9 mouse cellular contexts compared by ENCODE assay signal in the genomic region with DNA sequence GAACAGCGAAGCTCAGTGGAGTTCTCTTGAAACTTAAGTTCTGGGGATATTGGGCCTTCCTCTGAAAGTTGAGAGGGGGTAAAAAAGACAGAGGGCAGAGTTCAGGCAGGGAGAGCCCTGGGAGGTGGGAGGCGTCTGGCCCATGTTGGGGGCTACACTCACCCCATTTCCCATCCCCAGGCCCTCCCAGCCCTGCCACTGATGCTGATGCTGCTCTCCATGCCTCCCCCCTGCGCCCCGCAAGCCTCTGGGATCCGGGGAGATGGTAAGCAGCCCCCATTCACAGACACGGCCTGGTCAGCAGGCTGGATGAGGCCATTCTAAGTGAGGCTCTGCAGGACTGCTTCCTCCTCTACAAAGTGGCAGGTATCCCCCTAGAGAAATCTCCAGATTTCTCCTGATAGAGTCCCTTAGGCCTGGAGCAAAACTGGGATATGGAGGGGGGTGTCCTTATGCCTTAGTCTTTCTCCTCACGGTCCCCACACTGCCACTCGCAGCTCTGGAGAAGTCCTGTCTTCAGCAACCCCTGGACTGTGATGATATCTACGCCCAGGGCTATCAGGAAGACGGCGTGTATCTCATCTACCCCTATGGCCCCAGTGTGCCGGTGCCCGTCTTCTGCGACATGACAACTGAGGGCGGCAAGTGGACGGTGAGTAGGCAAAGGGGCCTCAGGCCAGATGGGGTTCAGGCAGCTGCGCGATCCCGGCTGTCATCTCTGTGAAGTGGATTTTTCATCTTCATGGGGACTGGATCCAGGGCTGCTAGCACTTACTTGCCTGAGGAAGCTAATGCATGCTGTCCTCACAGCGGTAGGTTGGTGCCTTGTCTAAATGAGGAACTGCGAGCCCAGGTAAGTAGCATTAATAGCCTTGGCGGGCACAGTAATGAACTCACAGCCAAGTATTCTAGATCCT. TPM values are rescaled to one million over a fixed set of nuclear protein-coding genes. Genes with fewer than 3 reads are reported as not detected.
DNase-seq lines count a peak whose midpoint lies in the region; ATAC-seq and TF ChIP-seq lines count a peak whose summit lies in the region.
"Had no signal": no experiment of that assay in that cellular context is flagged by ENCODE, and none has a peak within 500 bp of the region (broad histone marks: within the 10 kb centered on the region; RNA-seq: fewer than 3 reads in every experiment).

No protein-coding gene starts in this region.

- H3K27me3 ChIP-seq in heart, embryonic 14.5 days (ENCODE audit: control insufficient read depth, insufficient read depth, low read length): no peaks in the 10 kb centered on the region
- H3K27me3 ChIP-seq in heart, postnatal 0 days (ENCODE audit: control insufficient read depth, insufficient read depth, low read length): no peaks in the 10 kb centered on the region
- no peaks in the 10 kb centered on the region for H3K27me3 ChIP-seq in midbrain, embryonic 13.5 days

- no peak for ATAC-seq in heart, embryonic 14.5 days (ENCODE audit: insufficient number of reproducible peaks, insufficient read depth, low FRiP score, low read depth)
- no peak for ATAC-seq in heart, postnatal 0 days (ENCODE audit: insufficient read depth, low read depth)
- no peak for ATAC-seq in midbrain, embryonic 13.5 days

- 58% methylated on average over 22 of the region's 22 CpGs for WGBS in heart, embryonic 14.5 days
- WGBS in heart, postnatal 0 days: 73% methylated on average over 22 of the region's 22 CpGs
- 56% methylated on average over 21 of the region's 22 CpGs for WGBS in midbrain, embryonic 13.5 days

- no peak for TF ChIP-seq EP300 in heart, postnatal 0 days (IDR thresholded peaks at IDR 0.05; ENCODE audit: low read depth)

- peak overlapping the region; percentile 34 to 44 for H3K4me3 ChIP-seq in heart, embryonic 14.5 days (ENCODE audit: control insufficient read depth in 1 of 2, insufficient read depth in 1 of 2, low read depth in 1 of 2, low read length in 2 of 2)
- H3K4me3 ChIP-seq in heart, postnatal 0 days (ENCODE audit: low read depth, low read length): peak overlapping the region; percentile 21
- H3K4me3 ChIP-seq in midbrain, embryonic 13.5 days (replicated peaks): no peak overlapping the region; the same call in 1 of the 2 replicates
- H3K4me3 ChIP-seq: myocyte had no signal

- peak overlapping the region; percentile 56 for H3K4me2 ChIP-seq in heart, embryonic 14.5 days (ENCODE audit: low read length)
- peak overlapping the region; percentile 37 for H3K4me2 ChIP-seq in heart, postnatal 0 days (ENCODE audit: low read depth, low read length)
- H3K4me2 ChIP-seq in midbrain, embryonic 13.5 days (replicated peaks): peak overlapping the region; percentile 42

- no peaks in the 10 kb centered on the region for H3K9me3 ChIP-seq in heart, embryonic 14.5 days (ENCODE audit: control insufficient read depth, low read length)
- no peaks in the 10 kb centered on the region for H3K9me3 ChIP-seq in heart, postnatal 0 days (replicated peaks; ENCODE audit: control insufficient read depth, low read length)
- no peaks in the 10 kb centered on the region for H3K9me3 ChIP-seq in midbrain, embryonic 13.5 days

- H3K9ac ChIP-seq in heart, embryonic 14.5 days (ENCODE audit: low read length): peak overlapping the region; percentile 74
- 0 out of 2 replicates have a peak overlapping the region, but pooled peaks have one; percentile 9 for H3K9ac ChIP-seq in heart, postnatal 0 days (replicated peaks; ENCODE audit: low read depth, low read length)
- H3K9ac ChIP-seq in midbrain, embryonic 13.5 days (replicated peaks): 0 out of 2 replicates have a peak overlapping the region, but pooled peaks have one; percentile 50

- peaks cover 25 to 26% of the 10 kb centered on the region in 2 experiments; a peak in 3 of 4 replicates for H3K4me1 ChIP-seq in heart, embryonic 14.5 days (ENCODE audit: control insufficient read depth in 2 of 2, insufficient read depth in 2 of 2, low read length in 2 of 2)
- H3K4me1 ChIP-seq in heart, postnatal 0 days (ENCODE audit: control insufficient read depth, insufficient read depth): peaks cover 8% of the 10 kb centered on the region; the same call in 1 of the 2 replicates
- peaks cover 62% of the 10 kb centered on the region for H3K4me1 ChIP-seq in midbrain, embryonic 13.5 days (replicated peaks)

- DNase-seq in heart, postnatal 25 days (ENCODE audit: low spot score): no peak
- peak; percentile 57 to 59 for DNase-seq in cerebellum, postnatal 10 days
- DNase-seq in heart, postnatal 0 days (ENCODE audit: low spot score): no peak
- DNase-seq in thymus, adult 18-20 months: no peak
- no peak for DNase-seq in adrenal gland, postnatal 14 days
- DNase-seq in frontal cortex, adult 2 months (ENCODE audit: extremely low spot score in 1 of 2, low spot score in 1 of 2): no peak

- H3K36me3 ChIP-seq in heart, embryonic 14.5 days (ENCODE audit: control insufficient read depth, insufficient read depth, low read length): peaks cover 31% of the 10 kb centered on the region
- H3K36me3 ChIP-seq in heart, postnatal 0 days (replicated peaks; ENCODE audit: control insufficient read depth, insufficient read depth, low read length): peaks cover 28% of the 10 kb centered on the region
- H3K36me3 ChIP-seq in midbrain, embryonic 13.5 days: peaks cover 39% of the 10 kb centered on the region

- no peak for TF ChIP-seq CTCF in heart, postnatal 0 days (IDR thresholded peaks at IDR 0.05; ENCODE audit: low read depth)

- H3K27ac ChIP-seq in heart, embryonic 14.5 days (replicated peaks in 1 of 2; ENCODE audit: control insufficient read depth in 1 of 2, insufficient read depth in 1 of 2, low read depth in 2 of 2, low read length in 2 of 2): peak overlapping the region; percentile 74 to 86
- H3K27ac ChIP-seq in heart, postnatal 0 days (ENCODE audit: low read depth): peak overlapping the region; percentile 65; the same call in 1 of the 2 replicates
- H3K27ac ChIP-seq in midbrain, embryonic 13.5 days: peak overlapping the region; percentile 96

- intact Hi-C loops in heart, postnatal 25 days (cut with DNase I): no loop called here

RNA-seq across cellular contexts. Expression of gene Mfap4, which starts 0.6 kb away (rescaled TPM):
- polyA plus RNA-seq in heart, embryonic 14.5 days (2014; fragmentation: Nextera tagmentation; extraction: Ambion mirVana): 123 and 146 TPM in 2 replicates
- 10 to 100 TPM; 43.3 to 50.0 TPM for total RNA-seq in heart, postnatal 25 days (2021)
- 34.1 and 54.5 TPM in 2 replicates for total RNA-seq in heart, postnatal 0 days (2014; rRNA removed; ENCODE audit: low replicate concordance)
- polyA plus RNA-seq in heart, postnatal 0 days (2015; fragmentation: Nextera tagmentation; extraction: Ambion mirVana): 39.1 and 51.0 TPM in 2 replicates
- polyA plus RNA-seq in midbrain, embryonic 13.5 days (2015; fragmentation: Nextera tagmentation; extraction: Ambion mirVana): 28.6 and 35.4 TPM in 2 replicates
- total RNA-seq in adrenal gland, postnatal 14 days (2021): 23.5 and 34.4 TPM in 2 replicates
- 4.0 and 4.3 TPM in 2 replicates for polyA plus RNA-seq in frontal cortex, adult 2 months (2012; rRNA removed)

RNA-seq across cellular contexts. Expression of gene Mapk7, which starts 8.4 kb away (rescaled TPM):
- 18.6 and 23.2 TPM in 2 replicates for polyA plus RNA-seq in heart, embryonic 14.5 days (2014; fragmentation: Nextera tagmentation; extraction: Ambion mirVana)
- 1 to 10 TPM; 6.0 to 7.7 TPM for total RNA-seq in heart, postnatal 25 days (2021)
- total RNA-seq in heart, postnatal 0 days (2014; rRNA removed; ENCODE audit: low replicate concordance): 19.7 and 33.5 TPM in 2 replicates
- polyA plus RNA-seq in heart, postnatal 0 days (2015; fragmentation: Nextera tagmentation; extraction: Ambion mirVana): 12.0 and 12.5 TPM in 2 replicates
- polyA plus RNA-seq in midbrain, embryonic 13.5 days (2015; fragmentation: Nextera tagmentation; extraction: Ambion mirVana): 76.6 and 87.2 TPM in 2 replicates
- total RNA-seq in adrenal gland, postnatal 14 days (2021): 16.7 and 20.0 TPM in 2 replicates
- 34.8 and 35.2 TPM in 2 replicates for polyA plus RNA-seq in frontal cortex, adult 2 months (2012; rRNA removed)

RNA-seq across cellular contexts. Expression of gene B9d1, which starts 19.1 kb away (rescaled TPM):
- polyA plus RNA-seq in heart, embryonic 14.5 days (2014; fragmentation: Nextera tagmentation; extraction: Ambion mirVana): 13.3 and 15.3 TPM in 2 replicates
- 10 to 100 TPM in 1 of 2 experiments, 1 to 10 TPM in 1; 8.4 to 10.4 TPM for total RNA-seq in heart, postnatal 25 days (2021)
- total RNA-seq in heart, postnatal 0 days (2014; rRNA removed; ENCODE audit: low replicate concordance): 11.6 and 34.6 TPM in 2 replicates
- polyA plus RNA-seq in heart, postnatal 0 days (2015; fragmentation: Nextera tagmentation; extraction: Ambion mirVana): 6.5 TPM in 2 replicates
- polyA plus RNA-seq in midbrain, embryonic 13.5 days (2015; fragmentation: Nextera tagmentation; extraction: Ambion mirVana): 38.3 and 40.8 TPM in 2 replicates
- total RNA-seq in adrenal gland, postnatal 14 days (2021): 15.3 and 16.0 TPM in 2 replicates
- 46.8 and 50.6 TPM in 2 replicates for polyA plus RNA-seq in frontal cortex, adult 2 months (2012; rRNA removed)

RNA-seq across cellular contexts. Expression of gene Rnf112, which starts 31.9 kb away (rescaled TPM):
- polyA plus RNA-seq in heart, embryonic 14.5 days (2014; fragmentation: Nextera tagmentation; extraction: Ambion mirVana): 0.15 TPM in 1 of 2 replicates, not detected in the other
- total RNA-seq in heart, postnatal 25 days (2021): under 1 TPM; 0.26 to 0.53 TPM
- 0.38 and 0.39 TPM in 2 replicates for total RNA-seq in heart, postnatal 0 days (2014; rRNA removed; ENCODE audit: low replicate concordance)
- 0.11 TPM in 1 of 2 replicates, not detected in the other for polyA plus RNA-seq in heart, postnatal 0 days (2015; fragmentation: Nextera tagmentation; extraction: Ambion mirVana)
- polyA plus RNA-seq in midbrain, embryonic 13.5 days (2015; fragmentation: Nextera tagmentation; extraction: Ambion mirVana): 13.6 and 15.0 TPM in 2 replicates
- total RNA-seq in adrenal gland, postnatal 14 days (2021): 1.2 and 2.1 TPM in 2 replicates
- polyA plus RNA-seq in frontal cortex, adult 2 months (2012; rRNA removed): 317 and 322 TPM in 2 replicates
- polyA plus RNA-seq: myocyte had no signal

Comparison
In these comparisons a context has a peak if more than half of its experiments do, and no peak if none do; other contexts are left out.
1. H3K9ac ChIP-seq: peak in every context shown above with its lines; median percentile 74 in heart, embryonic 14.5 days; 50 in midbrain, embryonic 13.5 days; 9 in heart, postnatal 0 days.
2. DNase-seq: peak in cerebellum, postnatal 10 days (2 of 2); none in heart, postnatal 25 days (single experiment), heart, postnatal 0 days (single experiment), thymus, adult 18-20 months (0 of 2), adrenal gland, postnatal 14 days (single experiment) and frontal cortex, adult 2 months (0 of 2).
3. Peak in every context shown above with its lines, with median percentiles within 50 percentile points of each other: H3K27ac ChIP-seq and H3K4me2 ChIP-seq.